ENCODE assay signal across 25 mouse cellular contexts in the genomic region with DNA sequence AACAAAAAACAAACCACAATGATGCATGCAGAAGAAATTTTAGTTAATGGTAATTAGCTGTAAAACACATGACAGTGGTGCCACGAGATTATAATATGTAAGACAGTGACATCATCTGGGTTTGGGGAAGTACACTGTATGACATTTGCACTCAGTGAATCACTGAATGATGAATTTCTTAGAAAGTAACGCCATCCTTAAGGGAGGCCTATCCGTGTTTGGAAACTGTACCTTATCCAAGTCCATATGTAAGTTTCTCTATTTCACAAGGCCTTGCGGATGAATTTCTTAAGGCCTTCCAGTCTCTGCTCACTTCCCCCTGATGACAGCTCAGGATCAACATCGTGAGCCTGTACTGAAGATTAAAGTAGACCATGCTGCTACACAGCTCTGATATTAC.
"Had no signal": no experiment of that assay in that cellular context is flagged by ENCODE, and none has a peak within 500 bp of the region (broad histone marks: within the 10 kb centered on the region; RNA-seq: fewer than 3 reads in every experiment).

No protein-coding gene starts in this region.

- H3K4me2 ChIP-seq: heart, embryonic 12.5 days; hindbrain, embryonic 12.5 days; hindbrain, embryonic 14.5 days; intestine, embryonic 15.5 days; limb, embryonic 12.5 days; liver, embryonic 11.5 days had no signal

- H3K27me3 ChIP-seq: heart, embryonic 12.5 days; hindbrain, embryonic 12.5 days; intestine, embryonic 15.5 days; limb, embryonic 12.5 days had no signal

- H3K9me3 ChIP-seq: heart, embryonic 10.5 days; heart, embryonic 12.5 days; hindbrain, embryonic 10.5 days; hindbrain, embryonic 12.5 days; intestine, embryonic 15.5 days; limb, embryonic 10.5 days; limb, embryonic 12.5 days had no signal

- H3K4me3 ChIP-seq: heart, embryonic 10.5 days; heart, embryonic 12.5 days; hindbrain, embryonic 10.5 days; hindbrain, embryonic 12.5 days; intestine, embryonic 15.5 days; limb, embryonic 10.5 days; limb, embryonic 12.5 days had no signal

- H3K36me3 ChIP-seq: heart, embryonic 10.5 days; heart, embryonic 12.5 days; hindbrain, embryonic 10.5 days; hindbrain, embryonic 12.5 days; intestine, embryonic 15.5 days; limb, embryonic 10.5 days; limb, embryonic 12.5 days had no signal

- H3K4me1 ChIP-seq: heart, embryonic 10.5 days; heart, embryonic 12.5 days; hindbrain, embryonic 10.5 days; hindbrain, embryonic 12.5 days; intestine, embryonic 15.5 days; limb, embryonic 10.5 days; limb, embryonic 12.5 days had no signal

- ATAC-seq: hindbrain, embryonic 16.5 days; inflammation-experienced regulatory T-cells, adult 6 months; intestine, embryonic 15.5 days; intestine, postnatal 0 days had no signal

- H3K27ac ChIP-seq: heart, embryonic 10.5 days; hindbrain, embryonic 10.5 days; hindbrain, embryonic 12.5 days; hindbrain, embryonic 14.5 days; intestine, embryonic 15.5 days; limb, embryonic 10.5 days; limb, embryonic 12.5 days had no signal

- H3K9ac ChIP-seq: heart, embryonic 12.5 days; hindbrain, embryonic 12.5 days; hindbrain, embryonic 14.5 days; intestine, embryonic 15.5 days; limb, embryonic 12.5 days had no signal

- DNase-seq: gastrocnemius, postnatal 14 days; gastrocnemius, postnatal 36 days; heart, adult 18-20 months; heart, postnatal 10 days; heart, postnatal 4 days; kidney, adult 18-20 months; kidney, adult 8-10 months; kidney, postnatal 10 days; kidney, postnatal 25 days; kidney, postnatal 4 days; layer of hippocampus, adult 9-11 months; layer of hippocampus, postnatal 36 days; liver had no signal
